Mouse (Mus musculus) heart, adult 2 months (tissue): ENCODE measurements around the gene Ccdc77. TPM values are rescaled to one million over a fixed set of nuclear protein-coding genes. Genes with fewer than 3 reads are reported as not detected.

Source experiments
- DNase-seq, 2 experiments: peaks; one replicate each; pipeline ENCODE4 v3.0.0; 2021
- H3K27ac ChIP-seq: fragments of 200-600 bp; 2 replicates; pipeline ENCODE4 v1.8.1; 2022
- H3K27me3 ChIP-seq: fragments of 200-500 bp; 2 replicates; pipeline ENCODE4 v1.6.1; 2012; ENCODE audit warnings: mild to moderate bottlenecking, low read length, inconsistent platforms, mixed read lengths; ENCODE audit not compliant: control insufficient read depth, insufficient read depth
- H3K36me3 ChIP-seq: fragments of 200-500 bp; 2 replicates; pipeline ENCODE4 v1.6.1; 2012; ENCODE audit warnings: low read length, inconsistent platforms; ENCODE audit not compliant: control insufficient read depth, insufficient read depth
- H3K4me1 ChIP-seq: fragments of 200-500 bp; 2 replicates; pipeline ENCODE4 v1.6.1; 2011; ENCODE audit warnings: low read length; ENCODE audit not compliant: control insufficient read depth, insufficient read depth
- H3K4me3 ChIP-seq: fragments of 200-600 bp; 2 replicates; pipeline ENCODE4 v1.8.1; 2022
- H3K79me2 ChIP-seq: fragments of 200-500 bp; replicated peaks from 2 replicates; pipeline ENCODE4 v1.6.1; 2012; ENCODE audit warnings: mild to moderate bottlenecking, inconsistent platforms, low read length, moderate library complexity, mixed read lengths; ENCODE audit not compliant: control insufficient read depth, insufficient read depth
- H3K9ac ChIP-seq: fragments of 200-500 bp; 2 replicates; pipeline ENCODE4 v1.6.1; 2012; ENCODE audit warnings: low read depth, mild to moderate bottlenecking, control low read depth, inconsistent platforms, low read length, mixed read lengths
- CTCF ChIP-seq: fragments of 200-600 bp; IDR thresholded peaks from 2 replicates; pipeline ENCODE4 v1.8.1; 2022; ENCODE audit warnings: antibody characterized with exemption, mild to moderate bottlenecking, moderate library complexity
- EP300 ChIP-seq: fragments of 200-500 bp; IDR thresholded peaks from 2 replicates; pipeline ENCODE4 v1.6.1; 2011; ENCODE audit warnings: low read depth, low read length, control low read depth; ENCODE audit not compliant: insufficient read depth
- POLR2A ChIP-seq: fragments of 200-500 bp; IDR thresholded peaks from 2 replicates; pipeline ENCODE4 v1.6.1; 2011; ENCODE audit warnings: mild to moderate bottlenecking, low read depth, low read length, control low read depth; ENCODE audit not compliant: insufficient read depth
- WGBS: fragments of 180-500 bp; shearing (Covaris S2); methylation state at CpG from one replicate; pipeline ENCODE4 v1.1.7; 2018; 5-methylcytosine and 5-hydroxymethylcytosine counted together
- intact Hi-C: fragments of 180-260 bp; cut with DNase I; formaldehyde crosslinking; loops from one replicate; pipeline ENCODE4 v1.15.1; 2025
- polyA plus RNA-seq: library from polyadenylated mRNA; depleted of rRNA; stranded (reverse); fragments of >200 nt; gene quantifications from 2 replicates; pipeline ENCODE4 v1.2.3, GENCODE M21; 2012
- total RNA-seq, 2 experiments: library from RNA; stranded (reverse); gene quantifications; 2 replicates each; pipeline ENCODE4 v1.2.3; 2021

The Ccdc77 gene
- total and polyA plus RNA-seq, 3 experiments = 2.6 to 4.0 (median 3.7) TPM

GRCm38 (mm10) chr6:120365051-120365450, 877 bp upstream of the Ccdc77 start:
- Histone ChIP-seq H3K27ac (no peak overlapping the region), H3K4me1 (peaks cover 4% of the 10 kb centered on the region), H3K4me3 (peak overlapping the region; percentile 96), H3K27me3 (no peaks in the 10 kb centered on the region), H3K36me3 (peaks cover 13% of the 10 kb centered on the region), H3K79me2 (no peaks in the 10 kb centered on the region), H3K9ac (peak overlapping the region; percentile 80)
- DNase-seq = no peak
- intact Hi-C loops = no loop called here
- WGBS = under 1% methylated on average over 15 of the region's 15 CpGs
- TF ChIP-seq CTCF (no peak), POLR2A (no peak), EP300 (no peak)

GRCm38 (mm10) chr6:120364523-120364905, 340 bp upstream of the Ccdc77 start:
- WGBS = under 1% methylated on average over 31 of the region's 31 CpGs
- no peak for DNase-seq
- H3K27me3 ChIP-seq = no peaks in the 10 kb centered on the region
- H3K9ac ChIP-seq = peak overlapping the region; percentile 80
- intact Hi-C loops = no loop called here
- peaks cover 4% of the 10 kb centered on the region for H3K4me1 ChIP-seq
- peak overlapping the region; percentile 92 for H3K27ac ChIP-seq
- H3K36me3 ChIP-seq = peaks cover 13% of the 10 kb centered on the region
- H3K4me3 ChIP-seq = peak overlapping the region; percentile 96
- no peak for TF ChIP-seq POLR2A
- TF ChIP-seq CTCF = no peak
- TF ChIP-seq EP300 = no peak
- no peaks in the 10 kb centered on the region for H3K79me2 ChIP-seq

DNA sequence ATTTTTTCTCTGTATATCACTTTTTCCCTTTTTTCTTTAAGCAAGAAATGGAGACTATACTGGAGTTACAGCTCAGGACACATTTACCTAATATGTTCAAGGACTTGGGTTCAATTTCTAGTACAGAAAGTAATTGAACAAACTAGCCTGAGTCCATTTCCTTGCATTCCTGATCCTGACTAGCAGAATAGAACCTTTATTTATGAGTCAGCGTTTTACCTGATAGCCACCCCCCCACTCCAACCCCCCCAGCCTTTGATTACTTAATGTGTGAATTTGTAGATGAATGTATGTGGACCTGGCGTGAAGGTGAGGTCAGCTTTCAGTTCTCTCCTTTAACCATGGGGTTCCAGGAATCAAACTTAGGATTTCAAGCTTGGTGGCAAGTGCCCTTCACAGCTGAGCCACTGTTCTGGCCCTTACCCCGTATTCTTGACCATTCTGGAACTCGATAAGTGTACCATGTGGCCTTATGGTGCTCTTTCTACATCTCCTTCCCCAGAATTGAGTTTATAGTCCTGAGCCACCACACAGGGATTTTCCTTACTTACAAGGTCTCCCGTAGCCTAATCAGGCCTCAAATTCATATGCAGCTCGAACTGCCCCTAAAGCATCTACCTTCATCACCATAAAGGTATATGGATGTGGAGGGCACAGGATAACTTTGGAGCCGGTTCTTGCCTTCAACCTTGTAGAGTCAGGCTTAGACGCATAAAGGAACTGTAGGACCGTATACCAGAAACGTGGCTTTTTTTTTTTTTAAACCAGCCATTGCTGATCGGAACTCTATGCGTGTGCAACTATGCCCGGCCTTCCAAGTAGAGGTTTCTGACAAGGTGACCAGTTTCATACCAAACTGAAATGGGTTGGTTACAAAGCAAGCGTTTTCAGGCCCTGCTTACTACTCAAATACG, 1.1 kb downstream of the Ccdc77 start:
- WGBS = 17% methylated on average over 15 of the region's 15 CpGs
- intact Hi-C loops = no loop called here
- TF ChIP-seq CTCF (no peak), POLR2A (no peak), EP300 (no peak)
- Histone ChIP-seq H3K79me2 (no peaks in the 10 kb centered on the region), H3K27ac (peak overlapping the region; percentile 92), H3K27me3 (no peaks in the 10 kb centered on the region), H3K4me3 (peak overlapping the region; percentile 96), H3K9ac (peak overlapping the region; percentile 71), H3K4me1 (peaks cover 4% of the 10 kb centered on the region), H3K36me3 (peaks cover 13% of the 10 kb centered on the region)
- DNase-seq = no peak

GRCm38 (mm10) chr6:120362124-120362523, 2.0 kb downstream of the Ccdc77 start:
- Histone ChIP-seq H3K4me3 (no peak overlapping the region), H3K9ac (no peak overlapping the region), H3K79me2 (no peaks in the 10 kb centered on the region), H3K4me1 (peaks cover 4% of the 10 kb centered on the region), H3K36me3 (peaks cover 13% of the 10 kb centered on the region), H3K27me3 (no peaks in the 10 kb centered on the region), H3K27ac (no peak overlapping the region)
- no peak for TF ChIP-seq POLR2A
- no peak for TF ChIP-seq EP300
- intact Hi-C loops = no loop called here
- no peak for DNase-seq
- 97% methylated on average over 2 of the region's 2 CpGs for WGBS

DNA sequence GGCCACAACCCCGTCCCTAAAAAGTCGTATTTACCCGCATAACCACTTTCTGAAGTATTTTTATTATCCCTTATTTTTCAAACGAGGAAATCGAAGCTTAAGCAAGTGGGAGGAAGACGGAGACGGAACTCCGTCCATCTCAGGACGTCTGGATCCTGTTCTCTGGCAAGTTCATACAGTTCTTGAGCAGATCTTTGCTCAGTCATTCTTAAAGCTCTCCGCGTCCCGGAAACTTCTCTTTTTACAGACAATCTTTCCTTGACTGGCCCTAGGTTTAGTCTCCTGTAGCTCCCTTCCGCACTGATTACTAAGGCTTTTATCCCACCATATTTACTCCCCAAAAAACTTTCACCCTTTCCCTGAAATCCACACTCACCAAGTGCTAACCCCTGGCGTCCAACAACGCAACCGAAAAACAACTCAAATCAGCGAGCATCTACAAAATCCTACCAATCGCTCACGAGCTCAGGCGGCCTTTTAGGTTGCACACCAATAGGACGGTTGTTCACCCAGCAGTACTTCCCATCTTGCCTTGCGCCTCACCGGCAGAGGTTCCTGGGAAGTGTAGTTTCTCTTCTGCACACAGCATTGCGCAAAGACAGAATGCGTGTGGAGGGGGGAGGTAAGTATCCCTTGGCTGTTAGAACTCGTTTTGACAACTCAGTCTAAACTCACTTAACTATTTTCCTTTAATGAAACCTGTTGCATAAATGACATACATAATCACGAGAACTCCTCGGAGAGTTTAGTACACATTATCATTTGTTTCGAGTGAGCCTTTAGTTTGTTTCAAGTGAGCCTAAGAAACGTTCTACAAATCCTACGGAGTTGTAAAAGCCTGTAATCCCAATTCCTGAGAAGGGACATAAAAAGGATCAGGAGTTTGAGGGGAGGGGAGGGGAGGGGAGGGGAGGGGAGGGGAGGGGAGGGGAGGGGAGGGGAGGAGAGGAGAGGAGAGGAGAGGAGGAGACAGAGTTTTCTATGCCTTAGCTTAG, 6.9 kb downstream of the Ccdc77 start:
- TF ChIP-seq POLR2A = peak; percentile 79
- peak; percentile 44 for TF ChIP-seq CTCF
- TF ChIP-seq EP300 = peak; percentile 91
- Histone ChIP-seq H3K4me1 (peaks cover 2% of the 10 kb centered on the region; the same call in 1 of the 2 replicates), H3K9ac (peak overlapping the region; percentile 54), H3K27ac (peak overlapping the region; percentile 64), H3K36me3 (0 out of 2 replicates have a peak, but pooled peaks cover 1% of the 10 kb centered on the region), H3K4me3 (peak overlapping the region; percentile 57), H3K27me3 (no peaks in the 10 kb centered on the region), H3K79me2 (no peaks in the 10 kb centered on the region)
- under 1% methylated on average over 31 of the region's 31 CpGs for WGBS
- intact Hi-C loops = no loop called here
- peak; percentile 78 to 90 for DNase-seq
